Mouse (Mus musculus): ENCODE data around the gene Cacna2d2.
"Not testable (repeated sequence)": the region's sequence is repeated elsewhere in the genome, so short reads cannot be mapped to it uniquely, and the experiment has no call there.

The Cacna2d2 gene

GRCm38 (mm10) chr9:107556346-107556745 lies 156.9 kb downstream of the Cacna2d2 start:
- peak in 1 of 2 experiments; percentile 33 for DNase-seq

GRCm38 (mm10) chr9:107563029-107563581 lies 163.7 kb downstream of the Cacna2d2 start, which contains the start of gene Tusc2:
TSS of gene Tusc2 (plus strand) at chr9:107563255.
- peak; percentile 97 for DNase-seq

- not testable (repeated sequence) for DNase-seq
Observed at GRCm38 (mm10) chr9:107565556-107565955, 166.1 kb downstream of the Cacna2d2 start.

- DNase-seq = peak; percentile 89 to 92
Observed at GRCm38 (mm10) chr9:107566041-107566709, 166.8 kb downstream of the Cacna2d2 start.

- peak; percentile 82 to 84 for DNase-seq
Observed at GRCm38 (mm10) chr9:107566855-107567254, 167.4 kb downstream of the Cacna2d2 start.

GRCm38 (mm10) chr9:107567702-107568319 lies 168.4 kb downstream of the Cacna2d2 start, which contains the start of gene Hyal2:
TSS of gene Hyal2 (plus strand) at chr9:107567945.
- DNase-seq = peak; percentile 70 to 80

- DNase-seq = peak; percentile 90 to 92
Observed at GRCm38 (mm10) chr9:107568331-107569261, 169.2 kb downstream of the Cacna2d2 start.

GRCm38 (mm10) chr9:107569270-107569669 lies 169.9 kb downstream of the Cacna2d2 start:
- DNase-seq = no peak

- DNase-seq = no peak
Observed at GRCm38 (mm10) chr9:107570016-107570415, 170.6 kb downstream of the Cacna2d2 start.

- DNase-seq = peak in 1 of 2 experiments; percentile 44
Observed at GRCm38 (mm10) chr9:107570845-107571244, 171.4 kb downstream of the Cacna2d2 start.

- peak; percentile 52 to 74 for DNase-seq
Observed at GRCm38 (mm10) chr9:107571534-107572326, 172.3 kb downstream of the Cacna2d2 start.

- no peak for DNase-seq
Observed at GRCm38 (mm10) chr9:107572327-107572662, 172.9 kb downstream of the Cacna2d2 start.

GRCm38 (mm10) chr9:107573774-107574173 lies 174.4 kb downstream of the Cacna2d2 start:
- DNase-seq = not testable (repeated sequence)

GRCm38 (mm10) chr9:107575579-107576356 lies 176.4 kb downstream of the Cacna2d2 start:
- peak in 1 of 2 experiments; percentile 59 for DNase-seq

- DNase-seq = peak; percentile 81 to 90
Observed at GRCm38 (mm10) chr9:107576357-107577107, 177.1 kb downstream of the Cacna2d2 start, which contains the start of gene Hyal1. TSS of gene Hyal1 (plus strand) at chr9:107576927.

GRCm38 (mm10) chr9:107577871-107578270 lies 178.5 kb downstream of the Cacna2d2 start:
- no peak for DNase-seq

GRCm38 (mm10) chr9:107578587-107578986 lies 179.2 kb downstream of the Cacna2d2 start, which contains the start of gene Naa80:
TSS of gene Naa80 (plus strand) at chr9:107578887.
- no peak for DNase-seq

All from lung, adult 18-20 months (tissue).